Mouse (Mus musculus): ENCODE results near the gene Exoc3l4. TPM values are rescaled to one million over a fixed set of nuclear protein-coding genes. Genes with fewer than 3 reads are reported as not detected.

Exoc3l4 gene
- polyA plus RNA-seq, 1 experiment from 2014 or later, result 8.0 TPM

- Histone ChIP-seq H3K79me2 (ENCODE audit: inconsistent target) (no peaks in the 10 kb centered on the region), H3K36me3 (ENCODE audit: inconsistent target) (no peaks in the 10 kb centered on the region), H3K4me3 (ENCODE audit: inconsistent target) (no peak overlapping the region), H3K27ac (no peak overlapping the region)
- WGBS (ENCODE audit: missing documents), result 27% methylated on average over 1 of the region's 1 CpGs
Measured at GRCm38 (mm10) chr12:111471119-111471518, 54.3 kb downstream of the Exoc3l4 start.

DNA sequence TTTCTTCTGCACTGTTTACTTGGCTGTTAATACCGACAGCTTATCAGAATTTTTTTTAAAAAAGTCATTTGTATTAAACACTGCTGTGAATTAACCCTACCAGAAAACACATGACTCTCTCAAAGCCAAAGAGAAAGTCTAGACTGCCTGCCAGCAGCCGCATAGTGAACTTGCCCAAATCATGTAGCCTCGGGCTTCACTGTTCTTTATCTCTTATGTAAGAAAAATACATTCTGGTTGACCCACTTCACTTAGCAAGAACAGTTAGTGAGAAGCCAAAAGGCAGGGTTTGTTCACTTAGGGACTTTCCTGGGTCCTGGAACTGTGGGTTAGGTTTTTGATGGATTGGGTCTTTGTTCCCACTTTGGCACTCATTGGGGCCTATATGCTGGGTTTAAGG, 54.9 kb downstream of the Exoc3l4 start:
- Histone ChIP-seq H3K4me3 (ENCODE audit: inconsistent target) (no peak overlapping the region), H3K27ac (no peak overlapping the region), H3K36me3 (ENCODE audit: inconsistent target) (no peaks in the 10 kb centered on the region), H3K79me2 (ENCODE audit: inconsistent target) (no peaks in the 10 kb centered on the region)
- WGBS (ENCODE audit: missing documents), result 92% methylated on average over 3 of the region's 3 CpGs

DNA sequence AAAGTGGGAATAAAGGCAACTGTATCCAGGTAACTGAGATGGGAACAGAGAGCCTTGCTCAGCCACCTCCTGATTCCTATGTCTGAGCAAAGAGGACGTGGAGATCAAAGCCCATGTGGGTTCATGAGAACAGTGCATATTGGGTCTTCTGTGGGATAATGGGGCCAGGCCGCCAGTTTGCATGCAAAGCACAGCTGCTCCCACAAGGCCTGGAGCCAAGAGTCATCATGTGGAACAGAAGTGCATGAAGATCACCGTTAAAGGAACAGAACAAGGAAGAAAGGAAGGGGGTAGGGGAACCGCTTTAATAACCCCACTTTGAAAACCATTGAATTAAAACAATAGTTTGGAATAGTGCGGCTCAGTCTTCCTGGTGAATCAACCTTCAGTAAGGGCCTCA, 56.1 kb downstream of the Exoc3l4 start:
- H3K79me2 ChIP-seq (ENCODE audit: inconsistent target), result no peaks in the 10 kb centered on the region
- no peak overlapping the region for H3K4me3 ChIP-seq (ENCODE audit: inconsistent target)
- no peak overlapping the region for H3K27ac ChIP-seq
- no peaks in the 10 kb centered on the region for H3K36me3 ChIP-seq (ENCODE audit: inconsistent target)
- 91% methylated on average over 5 of the region's 5 CpGs for WGBS (ENCODE audit: missing documents)

- Histone ChIP-seq H3K4me3 (ENCODE audit: inconsistent target) (no peak overlapping the region), H3K79me2 (ENCODE audit: inconsistent target) (no peaks in the 10 kb centered on the region), H3K36me3 (ENCODE audit: inconsistent target) (no peaks in the 10 kb centered on the region), H3K27ac (no peak overlapping the region)
- 100% methylated on average over 3 of the region's 3 CpGs for WGBS (ENCODE audit: missing documents)
Measured at GRCm38 (mm10) chr12:111474384-111474783, 57.6 kb downstream of the Exoc3l4 start.

GRCm38 (mm10) chr12:111474893-111475643, 58.3 kb downstream of the Exoc3l4 start:
- Histone ChIP-seq H3K4me3 (ENCODE audit: inconsistent target) (no peak overlapping the region), H3K27ac (no peak overlapping the region)
- WGBS (ENCODE audit: missing documents), result 76% methylated on average over 8 of the region's 8 CpGs

GRCm38 (mm10) chr12:111478924-111479323, 62.1 kb downstream of the Exoc3l4 start:
- WGBS (ENCODE audit: missing documents), result 70% methylated on average over 5 of the region's 5 CpGs
- no peaks in the 10 kb centered on the region for H3K79me2 ChIP-seq (ENCODE audit: inconsistent target)
- H3K36me3 ChIP-seq (ENCODE audit: inconsistent target), result no peaks in the 10 kb centered on the region
- H3K4me3 ChIP-seq (ENCODE audit: inconsistent target), result no peak overlapping the region
- no peak overlapping the region for H3K27ac ChIP-seq

More at GRCm38 (mm10) chr12:111474893-111475643, 58.3 kb downstream of the Exoc3l4 start:
- no peaks in the 10 kb centered on the region for H3K36me3 ChIP-seq (ENCODE audit: inconsistent target)
- H3K79me2 ChIP-seq (ENCODE audit: inconsistent target), result no peaks in the 10 kb centered on the region

DNA sequence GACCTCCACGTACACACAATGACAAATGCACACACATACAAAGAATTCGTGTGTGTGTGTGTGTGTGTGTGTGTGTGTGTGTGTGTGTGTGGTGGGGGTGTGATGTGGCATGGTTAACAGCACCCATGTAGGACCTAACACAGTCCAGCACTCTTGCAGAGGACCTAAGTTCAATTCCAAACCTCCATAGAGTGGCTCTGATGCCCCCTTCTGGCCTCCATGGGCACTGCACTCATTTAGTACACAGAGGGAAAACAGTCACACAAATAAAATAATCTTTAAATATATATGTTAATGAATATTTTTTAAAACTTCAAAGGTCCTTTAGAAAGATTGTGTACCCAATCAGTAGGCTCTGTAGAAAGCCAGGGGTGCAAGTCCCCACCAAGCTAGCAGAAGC, 63.1 kb downstream of the Exoc3l4 start:
- Histone ChIP-seq H3K4me3 (ENCODE audit: inconsistent target) (no peak overlapping the region), H3K79me2 (ENCODE audit: inconsistent target) (no peaks in the 10 kb centered on the region), H3K27ac (no peak overlapping the region), H3K36me3 (ENCODE audit: inconsistent target) (no peaks in the 10 kb centered on the region)
- 100% methylated on average over 2 of the region's 2 CpGs for WGBS (ENCODE audit: missing documents)

Other genes with a start within 250 kb of the Exoc3l4 start
- gene 4930595D18Rik, start 232.5 kb upstream of the Exoc3l4 start, polyA plus RNA-seq (2018), result not detected in 3 replicates
- gene Amn, start 145.9 kb upstream of the Exoc3l4 start, polyA plus RNA-seq (2018), result not detected in 3 replicates
- 42.2 to 86.3 TPM (median 42.7 TPM) in 3 replicates for gene Cdc42bpb, start 39.3 kb upstream of the Exoc3l4 start, polyA plus RNA-seq (2018)
- not detected in 3 replicates for gene Lbhd2, start 10.2 kb upstream of the Exoc3l4 start, polyA plus RNA-seq (2018)
- 127 to 339 TPM (median 289 TPM) in 3 replicates for gene Tnfaip2, start 25.5 kb downstream of the Exoc3l4 start, polyA plus RNA-seq (2018)
- not detected in 3 replicates for gene Gm266, start 68.8 kb downstream of the Exoc3l4 start, polyA plus RNA-seq (2018)
- 111 to 154 TPM (median 137 TPM) in 3 replicates for gene Eif5, start 121.0 kb downstream of the Exoc3l4 start, polyA plus RNA-seq (2018)
- 20.7 to 24.6 TPM (median 23.1 TPM) in 3 replicates for gene Mark3, start 157.5 kb downstream of the Exoc3l4 start, polyA plus RNA-seq (2018)

Measured in macrophage (primary cell).